Mouse (Mus musculus): Measurements from ENCODE around the gene Tchp. TPM values are rescaled to one million over a fixed set of nuclear protein-coding genes. Genes with fewer than 3 reads are reported as not detected.
A peak's percentile ranks its signal among the peaks of the same experiment; 100 is the strongest.

The Tchp gene
- total RNA-seq, 2 experiments from 2014 or later, result 12.0 to 13.8 TPM

- DNase-seq, result peak; percentile 84 to 88
Observed at GRCm38 (mm10) chr5:114698044-114698746, 9.4 kb upstream of the Tchp start.

GRCm38 (mm10) chr5:114699015-114699414 lies 8.5 kb upstream of the Tchp start:
- no peak for DNase-seq

GRCm38 (mm10) chr5:114702403-114703392 lies 4.9 kb upstream of the Tchp start:
- DNase-seq, result no peak

- no peak for DNase-seq
Observed at GRCm38 (mm10) chr5:114708491-114708890, 931 bp downstream of the Tchp start.

DNA sequence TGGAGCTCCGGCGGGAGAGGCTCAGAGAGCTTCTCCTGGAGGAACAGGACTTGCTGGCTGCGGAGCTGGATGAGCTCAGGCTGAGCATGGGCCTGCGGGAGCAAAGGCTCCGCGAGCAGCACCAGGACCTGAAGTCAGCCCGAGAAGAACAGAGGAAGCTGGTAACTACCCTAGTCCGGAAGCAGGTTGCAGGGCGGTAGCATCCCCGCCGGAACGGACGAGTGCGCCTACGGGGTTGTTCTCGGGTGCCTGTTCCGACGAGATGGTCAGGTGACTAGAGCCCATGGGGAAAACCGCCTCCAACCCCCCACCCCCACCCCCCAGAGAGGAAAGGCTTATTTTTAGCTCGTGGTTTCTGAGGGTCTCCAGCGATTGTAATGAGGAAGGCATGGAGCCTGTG lies 1.8 kb downstream of the Tchp start:
- no peak for DNase-seq

DNA sequence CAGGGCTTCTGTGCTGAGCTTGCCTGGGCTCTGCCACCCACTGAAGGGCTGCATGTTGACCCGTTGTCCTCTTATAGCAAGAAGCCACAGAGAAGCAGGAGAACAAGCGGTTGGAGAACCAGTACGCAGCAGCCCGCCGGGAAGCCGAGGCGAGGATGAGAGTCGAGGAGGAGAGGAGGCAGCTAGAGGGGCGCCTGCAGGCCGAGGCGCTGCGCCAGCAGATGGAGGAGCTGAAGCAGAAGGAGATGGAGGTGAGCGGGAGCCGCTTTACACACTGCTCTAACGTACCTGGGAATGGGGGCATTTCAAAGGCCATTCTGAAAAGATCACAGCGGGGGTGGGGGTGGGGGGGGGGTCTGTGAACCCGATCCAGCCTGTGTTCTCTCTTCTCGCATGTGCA lies 7.0 kb downstream of the Tchp start:
- no peak for DNase-seq

GRCm38 (mm10) chr5:114717292-114717691 lies 9.7 kb downstream of the Tchp start:
- no peak for DNase-seq

- no peak for DNase-seq
Observed at GRCm38 (mm10) chr5:114717937-114718336, 10.4 kb downstream of the Tchp start.

DNA sequence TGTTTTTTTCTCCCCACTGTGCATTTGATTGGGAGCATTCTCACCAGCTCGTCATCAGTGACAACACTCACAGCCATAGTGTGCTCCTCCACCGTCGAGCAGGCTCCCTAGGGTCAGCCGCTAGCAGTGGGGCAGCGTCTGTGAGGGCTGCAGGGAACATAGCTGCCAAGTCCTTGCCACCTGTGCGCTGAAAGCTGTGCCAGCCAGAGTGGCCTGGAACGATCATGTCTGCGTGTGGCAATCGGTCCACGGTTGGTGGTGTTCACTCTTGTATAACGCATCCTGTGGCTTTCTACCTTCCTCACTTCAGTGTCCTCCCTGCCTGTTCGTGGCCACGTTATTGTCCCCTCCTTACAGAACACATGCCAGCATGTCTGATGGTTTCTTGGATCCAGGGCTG lies 10.9 kb downstream of the Tchp start:
- DNase-seq, result no peak

DNA sequence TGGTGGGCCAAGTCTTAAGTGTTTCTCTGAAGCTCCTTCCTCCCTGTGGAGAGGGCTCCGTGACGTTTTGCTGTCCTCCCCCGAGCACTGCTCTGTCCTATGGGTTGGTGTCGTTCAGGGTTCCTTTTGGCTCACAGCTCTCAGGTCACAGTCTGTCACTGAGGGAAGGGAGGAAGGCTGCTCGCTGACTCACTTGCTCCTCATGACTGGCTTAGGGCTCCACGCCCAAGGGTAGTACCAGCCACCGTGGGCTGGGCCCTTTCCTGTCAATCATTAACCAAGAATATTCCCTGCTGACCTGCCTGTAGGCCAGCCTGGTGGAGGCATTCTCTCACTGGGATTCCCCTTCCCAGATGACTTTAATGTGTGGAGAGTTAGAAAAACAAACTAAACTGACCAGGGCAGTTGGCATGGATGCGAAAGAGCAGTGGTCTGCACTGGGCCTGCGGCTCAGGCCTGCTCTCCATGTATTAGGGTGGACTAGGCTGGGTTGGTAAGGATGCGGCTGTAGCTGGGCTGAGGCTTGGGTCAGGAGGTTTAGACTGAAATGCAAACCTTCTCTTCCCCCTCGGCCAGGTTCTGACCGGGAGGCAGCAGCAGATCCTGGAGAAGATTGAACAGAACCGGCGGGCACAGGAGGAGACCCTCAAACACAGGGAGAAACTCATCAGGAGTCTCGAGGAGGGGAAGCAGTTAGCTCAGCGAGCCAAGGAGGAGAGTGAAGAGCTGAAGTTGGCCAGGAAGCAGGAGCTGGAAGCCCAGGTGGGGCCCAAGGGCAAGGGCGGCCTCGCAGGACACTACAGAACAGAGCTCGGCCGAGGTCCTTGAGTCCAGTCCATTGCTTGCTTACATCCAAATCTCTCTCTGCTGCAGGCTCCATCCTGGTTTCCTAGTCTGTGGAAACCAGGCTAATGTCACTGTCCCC lies 11.7 kb downstream of the Tchp start:
- DNase-seq, result no peak

DNA sequence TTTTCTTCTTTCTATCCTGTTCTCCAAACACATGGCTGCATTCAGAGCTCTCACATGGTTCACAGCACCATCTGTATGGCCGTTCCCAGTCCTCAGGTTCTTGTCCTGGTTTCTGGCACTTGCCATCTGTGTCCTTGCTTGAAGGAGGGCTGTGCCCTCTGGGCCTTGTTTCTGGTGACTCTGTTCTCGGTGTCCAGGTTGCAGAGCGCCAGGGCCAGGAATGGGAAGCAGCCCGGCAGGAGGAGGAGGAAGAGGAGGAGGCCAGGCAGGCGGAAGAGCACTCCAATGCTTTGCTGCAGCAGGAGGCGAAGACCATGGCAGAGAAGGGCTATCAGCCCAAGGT lies 12.3 kb downstream of the Tchp start:
- DNase-seq, result no peak

GRCm38 (mm10) chr5:114720784-114721183 lies 13.2 kb downstream of the Tchp start:
- no peak for DNase-seq

DNA sequence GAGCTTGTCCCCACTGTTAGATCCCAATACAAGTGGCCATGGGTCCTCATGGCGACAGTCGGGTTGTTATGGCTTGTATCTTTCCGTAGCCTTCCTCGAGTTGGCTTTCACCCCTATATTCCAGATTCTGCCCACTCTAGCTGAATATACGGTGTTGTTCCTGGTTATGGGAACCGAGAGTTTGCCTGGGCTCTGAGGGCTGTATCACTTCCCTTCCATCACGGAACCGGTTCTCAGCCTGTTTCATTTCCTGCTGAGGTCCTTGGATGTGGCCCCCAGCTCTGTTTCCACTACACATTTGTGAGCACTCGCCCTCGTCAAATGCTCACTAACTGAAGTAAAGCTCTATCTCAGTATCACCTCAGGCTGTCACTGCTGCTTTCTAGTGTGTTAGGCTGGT lies 14.4 kb downstream of the Tchp start:
- no peak for DNase-seq

DNA sequence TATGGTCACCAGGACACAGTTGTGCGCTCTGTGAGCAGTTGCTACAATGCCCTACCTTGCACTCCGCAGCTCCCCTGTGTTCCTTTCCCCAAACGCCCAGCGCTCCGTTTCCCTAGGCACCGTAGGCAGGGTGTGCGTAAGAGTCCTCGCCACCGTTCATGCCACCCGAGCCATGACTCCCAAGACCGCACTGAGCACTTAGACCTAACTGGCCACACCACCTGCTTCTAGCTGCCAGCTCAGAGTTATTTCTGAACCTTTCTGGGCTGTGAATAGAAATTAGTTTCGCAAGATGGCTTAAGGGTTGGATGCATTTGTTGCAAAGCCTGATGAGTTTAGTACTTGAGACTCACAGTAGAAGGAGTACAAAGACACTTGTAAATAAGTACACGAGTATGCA lies 15.3 kb downstream of the Tchp start:
- DNase-seq, result no peak

DNA sequence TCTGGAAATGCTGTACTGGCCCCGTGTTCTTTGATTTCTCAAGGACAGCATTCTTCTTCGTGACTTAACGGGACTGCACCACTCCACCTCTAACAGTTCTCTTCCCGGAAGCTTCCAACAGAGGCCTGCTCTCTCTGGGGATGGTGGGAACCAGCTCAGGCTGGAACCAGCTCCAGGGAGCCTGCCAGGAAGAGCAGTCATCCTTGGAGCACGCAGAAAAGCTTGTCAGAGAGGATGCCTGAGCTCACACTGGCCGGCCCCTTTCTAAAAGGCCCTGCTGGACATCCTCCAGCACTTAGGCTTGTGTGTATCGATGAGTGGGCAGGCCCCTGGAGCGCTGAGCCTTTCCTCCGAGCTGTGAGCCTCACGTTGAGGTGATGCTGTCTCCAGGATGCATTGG lies 20.6 kb downstream of the Tchp start:
- no peak for DNase-seq

GRCm38 (mm10) chr5:114730129-114730528 lies 22.6 kb downstream of the Tchp start:
- no peak for DNase-seq

DNA sequence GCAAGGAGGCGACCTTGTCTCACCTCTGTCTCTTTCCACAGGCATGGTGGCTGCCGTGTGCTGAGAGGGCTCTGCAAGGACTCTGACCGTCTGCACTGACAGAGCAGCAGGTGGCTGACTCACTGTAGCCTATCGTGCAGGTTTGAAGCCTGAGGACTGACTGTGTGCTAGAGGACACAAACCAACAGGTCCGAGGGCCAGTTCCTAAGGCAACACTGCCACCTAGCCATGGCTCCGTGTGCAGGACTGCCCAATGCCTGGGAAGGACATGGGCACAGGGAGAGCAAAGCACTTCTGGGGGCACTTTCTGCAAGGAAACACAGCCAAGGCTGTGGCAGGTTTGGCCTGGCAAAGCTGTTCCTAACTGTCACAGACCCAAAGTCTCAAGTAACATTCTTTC lies 23.9 kb downstream of the Tchp start:
- no peak for DNase-seq

GRCm38 (mm10) chr5:114731969-114732368 lies 24.4 kb downstream of the Tchp start:
- DNase-seq, result no peak

DNA sequence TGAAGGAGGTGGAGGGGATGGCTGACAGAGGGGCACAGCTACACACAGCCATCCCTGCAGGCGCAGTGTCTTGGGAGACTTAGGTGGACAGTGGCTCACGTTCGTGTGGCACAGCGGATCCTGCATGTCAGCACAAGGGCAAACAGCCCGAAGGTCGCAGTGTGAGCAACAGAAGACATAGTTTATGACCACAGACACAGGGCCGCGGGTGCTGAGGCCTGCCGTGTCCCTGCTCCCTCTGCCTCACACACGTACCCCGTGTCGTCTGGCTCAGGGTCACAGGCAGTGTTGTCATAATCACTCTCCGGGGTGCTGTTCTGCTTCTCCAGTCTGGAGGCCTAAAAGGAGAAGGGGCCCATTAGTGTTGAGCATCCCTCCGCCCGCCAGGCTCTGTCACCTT lies 26.0 kb downstream of the Tchp start:
- DNase-seq, result no peak

- DNase-seq, result no peak
Observed at GRCm38 (mm10) chr5:114737090-114737887, 29.7 kb downstream of the Tchp start.

DNA sequence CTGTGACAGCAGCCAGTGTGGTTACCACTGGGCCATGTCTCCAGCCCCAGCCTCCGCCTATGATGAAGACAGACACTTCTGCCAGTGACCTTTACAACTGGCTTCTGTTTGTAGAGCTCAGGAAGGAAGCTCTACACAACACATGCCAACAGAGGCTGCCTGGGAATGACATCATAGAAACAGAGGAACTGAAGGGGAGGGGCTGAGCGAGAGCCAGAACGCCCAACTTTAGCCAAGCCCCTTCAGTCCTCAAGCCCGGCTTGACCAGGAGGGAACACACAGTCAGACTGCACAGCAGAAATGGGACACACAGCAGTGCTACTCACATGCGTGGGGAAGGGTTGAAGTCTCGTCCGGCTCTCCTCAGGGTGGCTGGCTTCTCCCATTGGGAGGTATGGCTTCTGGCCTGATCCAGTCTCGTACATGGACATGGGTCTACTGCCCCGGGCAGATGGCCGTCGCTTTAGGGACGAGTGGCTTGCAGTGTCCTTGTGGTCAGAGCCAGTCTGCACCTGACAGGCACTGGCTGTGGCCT lies 31.2 kb downstream of the Tchp start:
- no peak for DNase-seq

DNA sequence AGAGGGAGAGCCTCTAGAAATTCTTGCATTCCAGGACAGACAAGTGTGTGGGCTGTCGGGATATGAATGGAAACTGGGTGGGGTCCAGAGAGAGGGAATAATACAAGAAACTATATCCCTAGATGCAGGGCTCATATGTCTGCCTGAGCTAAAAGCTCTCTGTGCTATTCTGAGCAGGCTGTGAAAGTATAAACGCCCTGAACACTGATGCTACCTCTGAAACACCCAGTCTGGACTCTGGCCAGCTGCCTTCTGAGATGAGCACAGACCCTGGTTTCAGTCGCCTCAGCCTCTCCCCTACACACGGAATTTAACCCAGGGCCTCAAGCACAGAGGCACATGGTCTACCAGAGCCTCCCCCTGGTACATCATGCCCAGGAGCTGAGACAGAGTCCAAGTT lies 33.0 kb downstream of the Tchp start:
- DNase-seq, result no peak

All from layer of hippocampus, postnatal 36 days (tissue).